Mouse (Mus musculus) hindbrain, embryonic 14.5 days (tissue): ENCODE data around the gene Pink1. TPM values are rescaled to one million over a fixed set of nuclear protein-coding genes. Genes with fewer than 3 reads are reported as not detected.

Experiments
- ATAC-seq: fragments of 200-750 bp; cut with Nextera tagmentation; 2 replicates; pipeline ENCODE4 v1.8.0; 2017; ENCODE audit warnings: moderate number of reproducible peaks, mild to moderate bottlenecking, moderate TSS enrichment, moderate library complexity; ENCODE audit not compliant: low FRiP score
- DNase-seq: peaks from one replicate; pipeline ENCODE4 v3.0.0-alpha.2; 2015; ENCODE audit warnings: low spot score
- H3K27ac ChIP-seq: fragments of 300-500 bp; sonication (generic); 2 replicates; pipeline ENCODE4 v1.5.1; 2014; ENCODE audit warnings: mild to moderate bottlenecking, moderate library complexity
- H3K27me3 ChIP-seq: fragments of 300-500 bp; sonication (generic); 2 replicates; pipeline ENCODE4 v1.6.1; 2014; ENCODE audit warnings: mild to moderate bottlenecking, low read length, mixed read lengths; ENCODE audit not compliant: control insufficient read depth, insufficient read depth
- H3K36me3 ChIP-seq: fragments of 300-500 bp; sonication (generic); replicated peaks from 2 replicates; pipeline ENCODE4 v1.6.1; 2014; ENCODE audit not compliant: control insufficient read depth, insufficient read depth
- H3K4me1 ChIP-seq: fragments of 300-500 bp; sonication (generic); replicated peaks from 2 replicates; pipeline ENCODE4 v1.6.1; 2014; ENCODE audit warnings: antibody characterized with exemption, low read length, mixed read lengths; ENCODE audit not compliant: control insufficient read depth, insufficient read depth
- H3K4me2 ChIP-seq: fragments of 300-500 bp; sonication (generic); replicated peaks from 2 replicates; pipeline ENCODE4 v1.6.1; 2014; ENCODE audit warnings: mild to moderate bottlenecking, moderate library complexity
- H3K4me3 ChIP-seq: fragments of 300-500 bp; sonication (generic); replicated peaks from 2 replicates; pipeline ENCODE4 v1.5.1; 2014; ENCODE audit warnings: mild to moderate bottlenecking, low read length
- H3K9ac ChIP-seq: fragments of 300-500 bp; sonication (generic); 2 replicates; pipeline ENCODE4 v1.6.1; 2014
- H3K9me3 ChIP-seq: fragments of 300-500 bp; sonication (generic); 2 replicates; pipeline ENCODE4 v1.6.1; 2016; ENCODE audit warnings: low read length; ENCODE audit not compliant: control insufficient read depth
- WGBS: fragments of 180-500 bp; shearing (Covaris S2); extraction: QIAGEN DNeasy Blood & Tissue Kit; methylation state at CpG from one replicate; pipeline ENCODE4 v1.1.7; 2014; 5-methylcytosine and 5-hydroxymethylcytosine counted together
- polyA plus RNA-seq: library from polyadenylated mRNA; unstranded; fragments of >200 nt; fragmentation: Nextera tagmentation; extraction: Ambion mirVana; gene quantifications from 2 replicates; pipeline ENCODE4 v1.2.1, GENCODE M21; 2014

The Pink1 gene
- polyA plus RNA-seq, 1 experiment from 2014 or later = 57.4 TPM

- Histone ChIP-seq H3K27ac (no peak overlapping the region), H3K4me3 (no peak overlapping the region), H3K4me1 (no peaks in the 10 kb centered on the region), H3K36me3 (peaks cover 86% of the 10 kb centered on the region), H3K9ac (no peak overlapping the region), H3K27me3 (no peaks in the 10 kb centered on the region), H3K4me2 (no peak overlapping the region), H3K9me3 (no peaks in the 10 kb centered on the region)
- ATAC-seq (no peak), DNase-seq (no peak)
- WGBS = 93% methylated on average over 3 of the region's 3 CpGs
These were observed 14.0 kb downstream of the Pink1 start for GRCm38 (mm10) chr4:138312105-138312504.

GRCm38 (mm10) chr4:138311595-138311994 lies 14.5 kb downstream of the Pink1 start:
- no peaks in the 10 kb centered on the region for H3K27me3 ChIP-seq

GRCm38 (mm10) chr4:138310311-138310910 lies 15.7 kb downstream of the Pink1 start:
- DNase-seq = no peak
- H3K27ac ChIP-seq = no peak overlapping the region
- ATAC-seq = no peak
- WGBS = 93% methylated on average over 19 of the region's 19 CpGs
- peaks cover 79% of the 10 kb centered on the region for H3K36me3 ChIP-seq
- no peak overlapping the region for H3K4me3 ChIP-seq
- H3K4me2 ChIP-seq = no peak overlapping the region
- peaks cover 13% of the 10 kb centered on the region for H3K4me1 ChIP-seq
- H3K9ac ChIP-seq = no peak overlapping the region
- H3K9me3 ChIP-seq = no peaks in the 10 kb centered on the region
- H3K27me3 ChIP-seq = no peaks in the 10 kb centered on the region

More at GRCm38 (mm10) chr4:138311595-138311994, 14.5 kb downstream of the Pink1 start:
- H3K4me1 ChIP-seq = peaks cover 3% of the 10 kb centered on the region; the same call in 1 of the 2 replicates
- no peak overlapping the region for H3K4me3 ChIP-seq
- ATAC-seq (no peak), DNase-seq (peak; percentile 54)
- 69% methylated on average over 8 of the region's 8 CpGs for WGBS
- no peak overlapping the region for H3K27ac ChIP-seq
- no peak overlapping the region for H3K4me2 ChIP-seq
- no peak overlapping the region for H3K9ac ChIP-seq
- H3K9me3 ChIP-seq = no peaks in the 10 kb centered on the region
- peaks cover 85% of the 10 kb centered on the region for H3K36me3 ChIP-seq

GRCm38 (mm10) chr4:138307739-138308138 lies 18.4 kb downstream of the Pink1 start:
- DNase-seq (no peak), ATAC-seq (no peak)
- Histone ChIP-seq H3K27me3 (no peaks in the 10 kb centered on the region), H3K4me3 (no peak overlapping the region), H3K36me3 (peaks cover 52% of the 10 kb centered on the region), H3K9me3 (no peaks in the 10 kb centered on the region), H3K4me1 (peaks cover 25% of the 10 kb centered on the region), H3K9ac (no peak overlapping the region), H3K27ac (no peak overlapping the region), H3K4me2 (no peak overlapping the region)
- WGBS = 87% methylated on average over 12 of the region's 12 CpGs

- Histone ChIP-seq H3K27me3 (no peaks in the 10 kb centered on the region), H3K4me1 (peaks cover 25% of the 10 kb centered on the region), H3K36me3 (peaks cover 45% of the 10 kb centered on the region), H3K9ac (no peak overlapping the region), H3K4me2 (no peak overlapping the region), H3K9me3 (no peaks in the 10 kb centered on the region), H3K27ac (no peak overlapping the region), H3K4me3 (no peak overlapping the region)
- ATAC-seq (no peak), DNase-seq (no peak)
- 74% methylated on average over 3 of the region's 3 CpGs for WGBS
These were observed 19.1 kb downstream of the Pink1 start for GRCm38 (mm10) chr4:138307025-138307424.

- Histone ChIP-seq H3K36me3 (peaks cover 22% of the 10 kb centered on the region), H3K27ac (peak within 1 kb of the TSS; percentile 74), H3K4me1 (peaks cover 25% of the 10 kb centered on the region), H3K4me2 (peak within 1 kb of the TSS; percentile 84), H3K9ac (peak within 1 kb of the TSS; percentile 83), H3K4me3 (peak within 1 kb of the TSS; percentile 76), H3K9me3 (no peaks in the 10 kb centered on the region), H3K27me3 (no peaks in the 10 kb centered on the region)
- WGBS = under 1% methylated on average over 60 of the region's 64 CpGs
- ATAC-seq (peak; percentile 98), DNase-seq (peak; percentile 99)
These were observed 21.6 kb downstream of the Pink1 start, which contains the start of gene Ddost for GRCm38 (mm10) chr4:138304340-138305104. TSS of gene Ddost (plus strand) at chr4:138304730.

GRCm38 (mm10) chr4:138303742-138304141 lies 22.4 kb downstream of the Pink1 start:
- Histone ChIP-seq H3K27ac (peak overlapping the region; percentile 74), H3K4me3 (peak overlapping the region; percentile 76), H3K9me3 (no peaks in the 10 kb centered on the region), H3K27me3 (no peaks in the 10 kb centered on the region), H3K36me3 (peaks cover 14% of the 10 kb centered on the region), H3K4me1 (peaks cover 25% of the 10 kb centered on the region), H3K4me2 (peak overlapping the region; percentile 78), H3K9ac (peak overlapping the region; percentile 68)
- DNase-seq (no peak), ATAC-seq (no peak)
- 19% methylated on average over 18 of the region's 18 CpGs for WGBS

- ATAC-seq (no peak), DNase-seq (no peak)
- Histone ChIP-seq H3K36me3 (peaks cover 8% of the 10 kb centered on the region), H3K4me2 (no peak overlapping the region), H3K9ac (no peak overlapping the region), H3K4me1 (peaks cover 25% of the 10 kb centered on the region), H3K27ac (no peak overlapping the region), H3K9me3 (no peaks in the 10 kb centered on the region), H3K27me3 (no peaks in the 10 kb centered on the region), H3K4me3 (no peak overlapping the region)
- WGBS = 97% methylated on average over 3 of the region's 3 CpGs
These were observed 23.1 kb downstream of the Pink1 start for GRCm38 (mm10) chr4:138303011-138303410.

- H3K4me3 ChIP-seq = no peak overlapping the region
- H3K27me3 ChIP-seq = no peaks in the 10 kb centered on the region
- H3K9me3 ChIP-seq = no peaks in the 10 kb centered on the region
- ATAC-seq (no peak), DNase-seq (no peak)
- no peak overlapping the region for H3K27ac ChIP-seq
- 88% methylated on average over 10 of the region's 10 CpGs for WGBS
- peaks cover 19% of the 10 kb centered on the region for H3K4me1 ChIP-seq
- H3K9ac ChIP-seq = no peak overlapping the region
- no peaks in the 10 kb centered on the region; the same call in 1 of the 2 replicates for H3K36me3 ChIP-seq
- no peak overlapping the region for H3K4me2 ChIP-seq
These were observed 24.8 kb downstream of the Pink1 start for GRCm38 (mm10) chr4:138301271-138301780.
